Mouse (Mus musculus): ENCODE measurements at regions not wholly inside any gene's neighbourhood (a gene's known extent, or its start where the extent isn't known, plus 50 kb on each side); places are given as distances from the start of the nearest gene placed in this dataset.

GRCm38 (mm10) chr3:41181438-41181837, 98.6 kb upstream of the Pgrmc2 start:
- Histone ChIP-seq H3K4me3 (ENCODE audit: low read depth, low read length) (no peak overlapping the region), H3K9ac (ENCODE audit: low read length) (no peak overlapping the region), H3K27ac (replicated peaks; ENCODE audit: low read depth, low read length) (no peak overlapping the region), H3K27me3 (ENCODE audit: control insufficient read depth, insufficient read depth, low read length) (no peaks in the 10 kb centered on the region), H3K9me3 (ENCODE audit: control insufficient read depth, low read length) (no peaks in the 10 kb centered on the region), H3K36me3 (ENCODE audit: control insufficient read depth, insufficient read depth, low read length) (no peaks in the 10 kb centered on the region), H3K4me2 (ENCODE audit: low read depth, severe bottlenecking) (no peak overlapping the region), H3K4me1 (ENCODE audit: control insufficient read depth, insufficient read depth, low read length) (no peaks in the 10 kb centered on the region)
- no peak for DNase-seq (ENCODE audit: low spot score)
- 87% methylated on average over 11 of the region's 11 CpGs for WGBS
- ATAC-seq (ENCODE audit: insufficient number of reproducible peaks, low FRiP score, low TSS enrichment, low read depth): no peak

GRCm38 (mm10) chr3:41180911-41181310, 98.1 kb upstream of the Pgrmc2 start:
- no peaks in the 10 kb centered on the region for H3K36me3 ChIP-seq (ENCODE audit: control insufficient read depth, insufficient read depth, low read length)
- no peak overlapping the region for H3K27ac ChIP-seq (replicated peaks; ENCODE audit: low read depth, low read length)
- H3K27me3 ChIP-seq (ENCODE audit: control insufficient read depth, insufficient read depth, low read length): no peaks in the 10 kb centered on the region
- ATAC-seq (ENCODE audit: insufficient number of reproducible peaks, low FRiP score, low TSS enrichment, low read depth) (no peak), DNase-seq (ENCODE audit: low spot score) (no peak)
- WGBS: 80% methylated on average over 7 of the region's 7 CpGs
- no peaks in the 10 kb centered on the region for H3K9me3 ChIP-seq (ENCODE audit: control insufficient read depth, low read length)
- no peak overlapping the region for H3K9ac ChIP-seq (ENCODE audit: low read length)
- H3K4me2 ChIP-seq (ENCODE audit: low read depth, severe bottlenecking): no peak overlapping the region
- no peak overlapping the region for H3K4me3 ChIP-seq (ENCODE audit: low read depth, low read length)
- H3K4me1 ChIP-seq (ENCODE audit: control insufficient read depth, insufficient read depth, low read length): no peaks in the 10 kb centered on the region

GRCm38 (mm10) chr3:41179037-41179880, 96.4 kb upstream of the Pgrmc2 start:
- DNase-seq (ENCODE audit: low spot score): no peak
- H3K36me3 ChIP-seq (ENCODE audit: control insufficient read depth, insufficient read depth, low read length): no peaks in the 10 kb centered on the region
- 75% methylated on average over 4 of the region's 4 CpGs for WGBS
- no peaks in the 10 kb centered on the region for H3K27me3 ChIP-seq (ENCODE audit: control insufficient read depth, insufficient read depth, low read length)
- H3K4me1 ChIP-seq (ENCODE audit: control insufficient read depth, insufficient read depth, low read length): no peaks in the 10 kb centered on the region
- H3K4me3 ChIP-seq (ENCODE audit: low read depth, low read length): no peak overlapping the region
- H3K4me2 ChIP-seq (ENCODE audit: low read depth, severe bottlenecking): no peak overlapping the region
- H3K9ac ChIP-seq (ENCODE audit: low read length): no peak overlapping the region
- no peaks in the 10 kb centered on the region for H3K9me3 ChIP-seq (ENCODE audit: control insufficient read depth, low read length)
- ATAC-seq (ENCODE audit: insufficient number of reproducible peaks, low FRiP score, low TSS enrichment, low read depth): no peak
- H3K27ac ChIP-seq (replicated peaks; ENCODE audit: low read depth, low read length): no peak overlapping the region

GRCm38 (mm10) chr3:41177124-41177523, 94.3 kb upstream of the Pgrmc2 start:
- Histone ChIP-seq H3K36me3 (ENCODE audit: control insufficient read depth, insufficient read depth, low read length) (no peaks in the 10 kb centered on the region), H3K9me3 (ENCODE audit: control insufficient read depth, low read length) (no peaks in the 10 kb centered on the region), H3K4me2 (ENCODE audit: low read depth, severe bottlenecking) (no peak overlapping the region), H3K27ac (replicated peaks; ENCODE audit: low read depth, low read length) (no peak overlapping the region), H3K4me1 (ENCODE audit: control insufficient read depth, insufficient read depth, low read length) (no peaks in the 10 kb centered on the region), H3K27me3 (ENCODE audit: control insufficient read depth, insufficient read depth, low read length) (no peaks in the 10 kb centered on the region), H3K9ac (ENCODE audit: low read length) (no peak overlapping the region), H3K4me3 (ENCODE audit: low read depth, low read length) (no peak overlapping the region)
- DNase-seq (ENCODE audit: low spot score): no peak
- ATAC-seq (ENCODE audit: insufficient number of reproducible peaks, low FRiP score, low TSS enrichment, low read depth): no peak

GRCm38 (mm10) chr3:41175356-41175755, 92.5 kb upstream of the Pgrmc2 start:
- Histone ChIP-seq H3K4me1 (ENCODE audit: control insufficient read depth, insufficient read depth, low read length) (no peaks in the 10 kb centered on the region), H3K27ac (replicated peaks; ENCODE audit: low read depth, low read length) (no peak overlapping the region), H3K9me3 (ENCODE audit: control insufficient read depth, low read length) (no peaks in the 10 kb centered on the region), H3K9ac (ENCODE audit: low read length) (no peak overlapping the region), H3K4me2 (ENCODE audit: low read depth, severe bottlenecking) (no peak overlapping the region), H3K27me3 (ENCODE audit: control insufficient read depth, insufficient read depth, low read length) (no peaks in the 10 kb centered on the region), H3K36me3 (ENCODE audit: control insufficient read depth, insufficient read depth, low read length) (no peaks in the 10 kb centered on the region), H3K4me3 (ENCODE audit: low read depth, low read length) (no peak overlapping the region)
- ATAC-seq (ENCODE audit: insufficient number of reproducible peaks, low FRiP score, low TSS enrichment, low read depth) (no peak), DNase-seq (ENCODE audit: low spot score) (no peak)
- 81% methylated on average over 3 of the region's 3 CpGs for WGBS

- 36% methylated on average over 6 of the region's 6 CpGs for WGBS
- Histone ChIP-seq H3K4me3 (ENCODE audit: low read depth, low read length) (no peak overlapping the region), H3K27ac (replicated peaks; ENCODE audit: low read depth, low read length) (no peak overlapping the region), H3K9me3 (ENCODE audit: control insufficient read depth, low read length) (no peaks in the 10 kb centered on the region), H3K36me3 (ENCODE audit: control insufficient read depth, insufficient read depth, low read length) (no peaks in the 10 kb centered on the region), H3K4me2 (ENCODE audit: low read depth, severe bottlenecking) (no peak overlapping the region), H3K4me1 (ENCODE audit: control insufficient read depth, insufficient read depth, low read length) (no peaks in the 10 kb centered on the region), H3K9ac (ENCODE audit: low read length) (no peak overlapping the region), H3K27me3 (ENCODE audit: control insufficient read depth, insufficient read depth, low read length) (no peaks in the 10 kb centered on the region)
- ATAC-seq (ENCODE audit: insufficient number of reproducible peaks, low FRiP score, low TSS enrichment, low read depth): no peak
- DNase-seq (ENCODE audit: low spot score): no peak
Observed at GRCm38 (mm10) chr3:41173561-41173960, 90.7 kb upstream of the Pgrmc2 start.

GRCm38 (mm10) chr3:41172306-41173215, 89.7 kb upstream of the Pgrmc2 start:
- DNase-seq (ENCODE audit: low spot score): no peak
- Histone ChIP-seq H3K9ac (ENCODE audit: low read length) (no peak overlapping the region), H3K4me2 (ENCODE audit: low read depth, severe bottlenecking) (no peak overlapping the region), H3K36me3 (ENCODE audit: control insufficient read depth, insufficient read depth, low read length) (no peaks in the 10 kb centered on the region), H3K27me3 (ENCODE audit: control insufficient read depth, insufficient read depth, low read length) (no peaks in the 10 kb centered on the region), H3K27ac (replicated peaks; ENCODE audit: low read depth, low read length) (no peak overlapping the region), H3K4me3 (ENCODE audit: low read depth, low read length) (no peak overlapping the region), H3K9me3 (ENCODE audit: control insufficient read depth, low read length) (no peaks in the 10 kb centered on the region), H3K4me1 (ENCODE audit: control insufficient read depth, insufficient read depth, low read length) (no peaks in the 10 kb centered on the region)
- ATAC-seq (ENCODE audit: insufficient number of reproducible peaks, low FRiP score, low TSS enrichment, low read depth): no peak
- WGBS: 67% methylated on average over 11 of the region's 11 CpGs

GRCm38 (mm10) chr3:41171772-41172171, 88.9 kb upstream of the Pgrmc2 start:
- Histone ChIP-seq H3K4me2 (ENCODE audit: low read depth, severe bottlenecking) (no peak overlapping the region), H3K36me3 (ENCODE audit: control insufficient read depth, insufficient read depth, low read length) (no peaks in the 10 kb centered on the region), H3K4me3 (ENCODE audit: low read depth, low read length) (no peak overlapping the region), H3K9me3 (ENCODE audit: control insufficient read depth, low read length) (no peaks in the 10 kb centered on the region), H3K27ac (replicated peaks; ENCODE audit: low read depth, low read length) (no peak overlapping the region), H3K4me1 (ENCODE audit: control insufficient read depth, insufficient read depth, low read length) (no peaks in the 10 kb centered on the region), H3K27me3 (ENCODE audit: control insufficient read depth, insufficient read depth, low read length) (no peaks in the 10 kb centered on the region), H3K9ac (ENCODE audit: low read length) (no peak overlapping the region)
- 91% methylated on average over 4 of the region's 4 CpGs for WGBS
- DNase-seq (ENCODE audit: low spot score) (peak; percentile 5), ATAC-seq (ENCODE audit: insufficient number of reproducible peaks, low FRiP score, low TSS enrichment, low read depth) (no peak)
